Mouse (Mus musculus) ovary, postnatal 14 days (tissue): Measurements from ENCODE around the gene Brwd3.

Source experiments
- DNase-seq: peaks from one replicate; pipeline ENCODE4 v3.0.0; 2022; ENCODE audit warnings: low spot score

The Brwd3 gene

DNA sequence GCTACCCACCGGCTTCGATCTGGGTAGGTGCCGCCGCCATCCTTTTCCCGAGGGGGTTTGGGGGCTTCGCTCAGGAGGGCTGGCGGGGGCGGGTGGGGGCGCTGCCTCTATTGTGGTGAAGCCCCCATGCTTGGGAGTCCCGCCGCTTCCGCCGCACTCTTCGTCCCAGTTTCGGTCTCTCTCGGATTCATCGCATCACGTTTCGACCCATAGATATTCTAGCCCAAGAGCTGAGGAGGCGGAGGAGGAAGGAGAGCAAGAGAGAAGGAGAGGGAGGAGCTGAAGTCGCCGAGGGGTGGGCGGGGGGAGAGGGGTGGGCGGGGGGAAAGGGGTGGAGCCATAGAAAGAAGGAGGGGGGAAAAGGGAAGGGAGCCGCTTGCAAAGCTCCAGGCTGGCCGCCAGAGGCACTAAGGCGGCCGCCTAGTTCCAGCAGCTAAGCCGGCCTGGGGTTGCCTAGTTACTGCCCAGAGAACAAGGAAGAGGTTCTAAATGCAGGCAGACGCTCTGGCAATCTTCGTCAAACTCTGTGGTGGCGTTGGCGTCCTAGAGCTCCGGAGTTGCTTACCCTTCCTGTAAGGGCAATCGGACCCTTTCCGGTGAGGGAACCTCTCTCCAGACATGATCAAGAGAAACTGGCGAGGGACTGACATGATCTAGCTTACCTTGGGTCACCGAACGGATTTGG, at the start of gene Brwd3:
TSS of gene Brwd3 (minus strand) at position 283 of the 685 bp plus-strand sequence.
- peak; percentile 54 for DNase-seq

DNA sequence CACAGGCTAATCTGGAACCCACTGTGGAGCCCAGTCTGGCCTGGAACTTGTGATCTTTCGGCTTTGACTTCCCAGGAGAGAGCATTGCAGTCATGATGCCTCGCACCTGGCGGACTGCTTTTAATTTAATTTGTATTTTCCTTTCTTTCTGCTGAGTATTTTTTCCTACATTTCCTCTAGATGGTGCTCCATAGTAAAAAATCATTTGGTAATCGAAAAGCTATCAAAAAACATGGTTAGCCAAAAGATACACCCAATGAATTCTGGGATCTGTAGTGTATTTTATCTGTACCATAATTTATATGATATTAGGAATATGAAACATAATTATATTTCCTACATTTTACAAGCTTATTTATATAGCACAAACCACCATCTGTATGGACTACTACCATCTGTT, 28.5 kb upstream of the Brwd3 start:
- DNase-seq, result no peak

DNA sequence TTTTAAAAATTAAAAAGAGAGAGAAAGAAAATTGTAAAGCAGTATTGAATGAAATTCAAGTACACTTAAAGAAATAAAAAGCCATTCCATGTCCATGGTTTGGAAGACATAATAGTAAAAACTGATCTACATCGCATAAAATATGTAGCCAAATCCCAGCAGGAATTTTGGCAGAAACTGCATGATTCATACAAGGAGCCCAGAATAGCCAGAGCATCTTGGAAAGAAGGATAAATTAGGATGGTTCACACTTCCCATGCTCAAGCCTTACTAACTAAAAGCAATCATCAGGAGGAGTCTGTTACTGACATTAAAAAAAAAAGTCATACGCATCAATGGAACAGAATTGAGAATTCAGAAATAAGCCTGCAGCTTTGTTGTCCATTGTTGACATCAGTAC, 8.5 kb upstream of the Brwd3 start:
- no peak for DNase-seq

DNA sequence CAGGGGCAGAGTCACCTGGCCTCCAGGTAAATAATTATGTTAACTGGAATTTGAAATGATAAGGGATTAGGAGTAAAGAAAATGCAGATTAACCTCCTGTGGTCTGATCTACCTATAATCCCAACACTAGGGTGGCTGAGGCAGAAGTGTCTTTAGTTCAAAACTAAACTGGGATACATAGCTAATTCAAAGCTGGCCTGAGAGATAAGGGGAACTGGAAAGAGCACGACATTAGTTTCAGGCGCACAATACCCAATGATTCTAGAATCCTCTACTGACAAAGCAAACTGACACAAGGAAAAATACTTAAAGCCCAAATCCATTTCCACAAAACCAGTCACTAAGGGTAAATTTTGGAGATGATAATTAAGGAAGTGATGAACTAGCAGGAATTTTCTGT, 2.2 kb upstream of the Brwd3 start:
- DNase-seq, result no peak

DNA sequence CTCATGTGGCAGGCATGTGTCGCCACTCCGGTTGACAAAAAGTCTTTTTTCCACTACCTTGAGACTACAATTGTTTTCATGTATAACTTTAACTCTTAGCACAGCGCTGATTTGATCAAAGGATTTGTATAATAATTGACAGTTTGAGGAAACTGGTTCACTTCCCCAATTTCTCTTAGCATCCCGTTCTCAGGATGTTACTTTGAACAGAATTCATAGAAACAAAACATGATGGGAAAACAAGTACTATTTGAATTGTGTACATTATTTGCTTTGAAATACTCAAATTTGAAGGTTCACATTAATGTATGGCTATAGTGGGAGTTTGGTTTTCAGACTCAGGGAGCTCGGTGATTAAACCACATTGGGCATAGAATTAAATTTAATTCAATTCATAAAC, 1.1 kb upstream of the Brwd3 start:
- no peak for DNase-seq

DNA sequence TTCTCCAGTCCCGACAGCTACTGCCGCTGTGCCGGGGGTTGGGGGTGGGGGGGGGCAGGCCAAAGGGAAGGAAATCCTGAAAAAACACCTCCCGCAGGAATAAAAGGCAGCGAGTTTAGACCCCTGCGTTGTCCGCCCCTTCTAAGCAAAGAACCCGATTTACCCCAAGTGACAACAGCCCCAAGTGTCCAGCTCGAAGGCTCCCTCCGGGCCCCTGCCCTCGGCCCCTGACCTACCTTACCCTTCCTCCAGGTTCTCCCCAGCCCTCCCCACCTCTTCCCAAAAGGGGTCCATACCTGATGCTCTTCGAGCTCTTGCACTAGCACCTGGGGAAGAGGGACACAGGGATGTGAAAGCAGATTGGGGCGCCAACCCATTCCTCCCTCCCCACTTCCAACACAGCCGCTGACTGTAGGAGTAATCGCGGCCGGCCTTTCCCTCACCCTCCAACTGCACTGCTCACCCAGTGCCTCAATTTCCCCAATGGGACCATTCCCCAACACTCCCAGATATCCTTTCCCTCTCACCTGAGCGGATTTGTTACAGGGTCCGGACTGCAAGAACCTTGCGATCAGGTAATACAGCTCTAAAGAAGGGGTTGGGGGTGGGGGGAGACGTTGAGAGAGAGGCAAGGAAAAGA, 671 bp downstream of the Brwd3 start:
- DNase-seq, result peak; percentile 6

DNA sequence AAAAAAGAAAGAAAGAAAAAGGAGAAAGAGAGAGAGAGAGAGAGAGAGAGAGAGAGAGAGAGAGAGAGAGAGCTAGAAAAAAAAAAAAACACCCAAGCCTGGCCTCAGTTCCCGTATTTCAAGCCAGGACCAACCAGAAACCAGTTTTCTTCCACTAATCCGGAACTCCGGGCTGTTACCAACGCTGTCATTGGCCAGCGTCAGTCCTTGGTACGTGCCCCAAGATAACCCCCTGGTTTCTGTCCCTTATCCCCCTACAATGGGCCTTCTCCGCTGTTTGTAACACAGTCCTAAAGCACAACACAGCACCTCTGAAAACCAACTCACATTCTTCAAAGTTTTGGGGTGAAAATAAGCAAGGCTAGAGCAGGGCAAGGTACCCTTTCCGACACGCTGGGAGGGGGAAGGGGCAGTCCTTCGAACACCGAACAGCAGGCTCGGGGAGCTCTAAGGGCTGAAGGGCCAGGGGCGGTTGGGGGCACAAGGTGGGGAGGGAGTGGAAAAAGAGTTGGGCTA, 1.4 kb downstream of the Brwd3 start:
- peak; percentile 61 for DNase-seq

DNA sequence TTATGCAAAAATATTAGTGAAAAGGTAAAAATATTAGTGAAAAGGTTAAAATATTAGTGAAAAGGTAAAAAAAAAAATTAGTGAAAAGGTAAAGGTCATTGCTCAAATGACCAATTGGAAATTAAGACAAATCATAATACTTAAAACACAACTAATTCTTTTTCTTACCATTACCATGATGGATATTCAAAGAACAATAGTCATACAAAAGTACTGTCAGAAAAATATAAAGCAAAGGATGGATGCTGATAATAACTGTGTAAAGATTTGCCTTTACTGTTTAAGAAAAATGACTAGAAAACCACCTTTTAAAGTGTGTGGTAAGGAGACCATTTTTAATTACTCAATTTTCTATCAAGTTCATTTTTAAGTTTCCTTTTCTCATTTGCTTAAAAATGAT, 2.9 kb downstream of the Brwd3 start:
- no peak for DNase-seq

DNA sequence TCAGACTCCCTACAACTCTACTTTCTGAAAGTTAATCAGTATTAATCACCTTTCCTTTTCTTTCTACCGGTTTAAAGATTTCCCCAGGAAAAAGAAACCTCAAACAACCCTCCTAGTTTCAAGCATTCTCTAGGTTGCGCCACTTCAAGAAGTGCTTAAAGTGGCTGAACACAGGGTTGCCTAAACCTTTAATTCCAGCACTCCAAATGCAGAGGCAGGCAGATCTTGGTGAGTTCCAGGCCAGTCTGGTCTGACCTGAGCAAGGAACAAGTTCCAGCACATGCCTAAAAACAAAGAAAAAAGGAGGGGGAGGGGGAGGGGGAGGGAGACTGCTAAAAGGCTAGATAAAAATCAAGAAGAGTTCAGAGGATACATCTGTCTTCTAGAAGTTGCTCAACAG, 6.1 kb downstream of the Brwd3 start:
- DNase-seq, result no peak

DNA sequence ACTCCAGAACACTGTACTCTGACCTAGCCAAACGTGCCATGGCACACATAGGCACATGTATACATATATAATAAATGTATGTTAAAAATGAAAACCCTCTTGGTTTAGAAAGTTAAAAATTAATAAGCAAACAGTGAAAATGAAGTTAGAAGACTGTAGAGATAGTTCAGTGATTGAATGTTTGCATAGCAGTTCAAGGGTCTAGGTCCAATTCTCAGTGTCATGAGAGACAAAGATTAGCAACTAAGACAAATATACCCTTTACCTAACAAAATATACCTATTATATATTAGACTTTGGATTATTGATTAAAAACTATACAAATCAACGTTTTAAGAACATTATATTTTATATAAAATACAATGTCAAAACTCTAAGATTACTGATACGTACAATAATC, 36.9 kb downstream of the Brwd3 start:
- DNase-seq, result no peak

DNA sequence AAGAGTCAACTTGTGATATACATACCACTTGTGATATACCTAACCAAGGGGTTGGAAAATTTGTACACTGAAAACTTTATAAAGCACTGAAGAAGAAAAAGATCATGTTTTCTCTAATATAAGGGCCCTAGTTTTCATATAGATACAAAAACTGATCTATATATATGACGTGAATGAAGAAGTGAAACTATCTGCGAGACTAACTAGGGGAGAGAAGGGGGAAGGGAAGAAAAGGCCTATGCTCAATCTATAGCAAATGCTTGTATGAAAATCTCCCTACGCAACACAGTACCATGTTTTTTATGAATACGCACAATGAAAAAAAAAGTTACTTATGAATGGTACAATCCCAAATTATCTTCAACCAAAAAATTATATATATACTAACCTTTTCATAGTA, 50.4 kb downstream of the Brwd3 start:
- no peak for DNase-seq

DNA sequence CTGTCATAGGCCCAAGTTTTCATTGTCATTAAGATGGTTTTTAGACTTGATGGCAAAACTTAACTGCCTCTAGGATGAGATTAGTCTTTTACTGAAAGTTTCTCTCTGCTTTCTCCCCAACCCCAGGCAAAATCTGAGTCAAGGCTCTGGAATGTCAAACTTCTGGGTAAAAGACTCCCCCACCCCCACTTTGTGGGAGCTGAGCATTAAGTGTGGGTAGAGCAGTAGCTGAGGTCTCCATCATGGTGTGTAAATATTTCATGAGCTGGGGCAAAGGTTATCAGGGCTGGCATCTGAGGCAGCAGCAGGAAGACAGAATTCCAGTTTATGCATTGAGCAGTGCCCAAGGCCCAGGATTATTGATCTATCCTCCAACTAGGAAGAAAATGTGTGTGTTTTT, 102.4 kb downstream of the Brwd3 start:
- no peak for DNase-seq

DNA sequence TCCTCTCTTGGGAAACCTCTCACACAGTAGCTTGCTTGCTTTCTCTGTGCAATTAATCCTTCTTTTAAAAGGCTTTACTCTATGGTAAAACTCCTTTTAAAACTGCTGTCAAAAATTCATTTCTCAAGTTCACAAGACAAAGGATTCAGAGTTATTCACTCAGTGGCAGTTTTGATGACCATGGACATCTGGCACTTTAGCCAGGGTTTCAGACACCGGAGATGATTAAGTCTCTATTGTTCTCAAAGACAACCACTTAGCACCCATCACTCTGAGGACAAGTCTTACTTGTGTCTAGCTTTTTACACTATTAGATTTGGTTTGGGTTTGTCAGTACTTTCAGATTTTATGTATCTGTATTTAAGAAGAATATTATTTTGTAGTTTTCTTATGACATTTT, 104.6 kb downstream of the Brwd3 start:
- DNase-seq, result no peak

DNA sequence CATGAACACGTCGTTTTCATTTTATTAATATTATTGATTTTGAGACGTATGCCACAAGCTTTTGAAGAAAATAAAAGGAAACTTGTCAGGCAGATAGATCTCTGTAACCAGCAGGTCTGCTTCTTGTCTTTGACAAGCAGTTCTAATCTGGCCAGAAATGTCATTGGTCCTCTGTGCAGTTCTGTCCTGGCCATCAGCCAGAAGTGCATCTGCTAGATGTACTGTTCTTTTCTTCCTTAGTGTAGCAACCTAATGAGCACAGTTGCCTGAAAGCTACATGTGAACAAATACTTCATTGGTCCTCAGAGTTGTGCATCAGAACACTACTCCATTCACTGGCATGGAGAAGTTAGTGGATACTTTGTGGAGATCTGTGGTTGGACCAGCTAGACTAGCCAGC, 105.1 kb downstream of the Brwd3 start:
- DNase-seq, result no peak

DNA sequence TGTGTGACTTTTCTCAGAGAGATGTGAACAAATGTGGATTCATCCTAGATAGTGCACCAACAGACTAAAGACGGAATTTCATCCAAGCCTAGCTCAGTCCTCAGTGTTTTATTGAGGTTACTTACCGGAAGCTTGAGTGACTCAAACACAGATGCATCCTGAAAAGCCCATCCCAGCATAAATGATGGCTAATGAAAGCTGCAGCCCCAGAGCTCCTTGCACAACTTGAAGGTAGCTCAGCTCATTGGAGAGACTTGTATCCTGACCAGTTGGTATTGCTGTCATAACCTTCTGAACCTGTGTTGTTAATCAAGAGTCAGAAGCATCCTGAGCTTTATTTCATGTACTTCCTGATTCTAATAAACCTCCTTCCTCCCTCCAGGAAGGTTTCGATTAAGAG, 105.8 kb downstream of the Brwd3 start:
- DNase-seq, result no peak

DNA sequence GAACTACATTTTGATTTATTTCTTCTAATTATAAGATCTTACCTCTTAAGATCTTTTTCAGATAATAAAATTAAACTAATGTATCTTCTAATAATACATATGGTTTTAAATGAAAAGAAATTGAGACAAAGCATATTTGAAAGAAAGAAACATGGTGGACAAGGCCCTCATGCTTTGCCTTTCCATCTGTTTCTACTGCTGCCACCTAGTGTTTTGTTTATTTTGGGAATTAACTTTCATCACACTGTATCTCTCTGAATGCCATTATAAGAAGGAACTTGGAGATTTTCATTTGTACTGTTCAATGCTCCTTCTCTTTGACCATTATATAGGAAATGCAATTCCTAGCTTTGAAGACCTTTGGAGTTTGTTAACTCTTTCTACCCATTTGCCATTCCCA, 109.9 kb downstream of the Brwd3 start:
- DNase-seq, result no peak

DNA sequence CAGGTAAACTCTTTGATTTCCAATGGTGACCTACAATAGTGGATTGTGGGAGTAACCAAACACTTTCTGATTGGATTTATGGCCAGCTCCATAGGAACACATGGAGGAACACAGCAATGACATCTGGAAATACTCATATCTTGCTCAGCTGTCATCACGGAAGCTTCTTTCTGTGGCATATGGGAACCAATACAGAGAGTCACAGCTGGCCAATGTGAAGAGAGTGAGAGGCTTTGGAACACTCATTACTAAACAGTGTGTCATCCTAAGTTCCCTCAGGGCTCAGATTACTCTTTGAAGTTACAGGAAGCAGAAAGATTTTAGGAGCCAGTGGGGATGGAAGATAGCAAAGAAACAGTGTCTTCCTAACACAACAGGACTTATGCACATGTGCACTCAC, 111.7 kb downstream of the Brwd3 start:
- DNase-seq, result no peak

DNA sequence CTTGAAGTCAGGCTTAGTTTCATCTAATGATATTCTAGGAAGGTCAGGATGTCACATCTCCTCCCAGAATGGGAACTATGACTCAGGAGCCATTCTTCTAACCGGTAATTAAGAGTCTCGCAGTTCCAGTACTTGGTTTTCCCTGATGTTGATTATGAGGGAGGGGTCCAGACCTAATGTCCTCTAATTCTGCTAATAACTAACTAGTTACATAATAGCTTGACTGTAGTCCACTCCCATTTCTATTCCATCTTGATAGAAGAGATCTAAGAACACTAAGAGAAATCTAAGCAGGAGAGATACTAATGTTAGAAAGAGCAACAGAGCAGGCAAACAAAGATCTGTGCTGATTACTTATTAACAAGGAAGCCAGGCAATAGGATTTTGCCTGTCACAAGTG, 129.9 kb downstream of the Brwd3 start:
- no peak for DNase-seq
